Mouse (Mus musculus) ES-E14 (cell line): ENCODE results near the gene Ppia. TPM values are rescaled to one million over a fixed set of nuclear protein-coding genes. Genes with fewer than 3 reads are reported as not detected.
"Not testable (repeated sequence)": the region's sequence is repeated elsewhere in the genome, so short reads cannot be mapped to it uniquely, and the experiment has no call there.

Experiments used
- DNase-seq: peaks from one replicate; pipeline ENCODE4 v3.0.0-alpha.2; 2013; ENCODE audit warnings: low read depth, low spot score
- H3K27ac ChIP-seq: 2 replicates; pipeline ENCODE4 v1.5.1; 2012; ENCODE audit warnings: low read depth, mild to moderate bottlenecking, low read length, moderate library complexity, mixed read lengths; ENCODE audit not compliant: poor library complexity, insufficient read depth, severe bottlenecking
- H3K36me3 ChIP-seq: 2 replicates; pipeline ENCODE4 v1.6.1; 2012; ENCODE audit warnings: mild to moderate bottlenecking, low read length, moderate library complexity, mixed read lengths; ENCODE audit not compliant: control insufficient read depth, poor library complexity, insufficient read depth, severe bottlenecking
- H3K4me1 ChIP-seq, 2 experiments: fragments of 150-350 bp in 1 of 2; sonication (generic) in 1 of 2; 2 replicates each; pipeline ENCODE4 v1.6.1; 2012; ENCODE audit warnings: low read length in 2 of 2, mild to moderate bottlenecking in 1 of 2, mixed read lengths in 1 of 2; ENCODE audit not compliant: control insufficient read depth in 2 of 2, insufficient read depth in 2 of 2, poor library complexity in 1 of 2
- H3K4me3 ChIP-seq, 2 experiments: fragments of 150-350 bp in 1 of 2; sonication (generic) in 1 of 2; 2 replicates each; pipeline ENCODE4 v1.5.1; 2012; ENCODE audit warnings: low read length in 2 of 2, low read depth in 1 of 2, mild to moderate bottlenecking in 1 of 2, mixed read lengths in 1 of 2; ENCODE audit not compliant: insufficient read depth in 1 of 2, poor library complexity in 1 of 2, severe bottlenecking in 1 of 2
- H3K9ac ChIP-seq: 2 replicates; pipeline ENCODE4 v1.6.1; 2012; ENCODE audit warnings: low read depth, mild to moderate bottlenecking, low read length, mixed read lengths; ENCODE audit not compliant: poor library complexity, insufficient read depth, severe bottlenecking
- H3K9me3 ChIP-seq: fragments of 150-350 bp; sonication (generic); 2 replicates; pipeline ENCODE4 v1.6.1; 2012; ENCODE audit warnings: low read depth, mild to moderate bottlenecking, low read length; ENCODE audit not compliant: control insufficient read depth, insufficient read depth
- CHD2 ChIP-seq: IDR thresholded peaks from 2 replicates; pipeline ENCODE4 v1.6.1; 2014; ENCODE audit warnings: mild to moderate bottlenecking, low read depth, low read length, inconsistent platforms
- HCFC1 ChIP-seq: IDR thresholded peaks from 2 replicates; pipeline ENCODE4 v1.6.1; 2012; ENCODE audit warnings: low read length, inconsistent platforms, borderline replicate concordance; ENCODE audit not compliant: insufficient read depth
- MAFK ChIP-seq: IDR thresholded peaks from 2 replicates; pipeline ENCODE4 v1.6.1; 2014; ENCODE audit warnings: mild to moderate bottlenecking, low read depth, low read length, inconsistent platforms; ENCODE audit not compliant: insufficient read depth
- ZC3H11A ChIP-seq: IDR thresholded peaks from 2 replicates; pipeline ENCODE4 v1.6.1; 2012; ENCODE audit warnings: low read depth, mild to moderate bottlenecking, inconsistent platforms, low read length, borderline replicate concordance
- ZNF384 ChIP-seq: IDR thresholded peaks from 2 replicates; pipeline ENCODE4 v1.6.1; 2012; ENCODE audit warnings: low read depth, low read length, inconsistent platforms
- in situ Hi-C, 2 experiments: fragments of 600-800 bp; cut with MboI; formaldehyde crosslinking; loops; one replicate each; pipeline ENCODE4 v1.15.1; 2025; ENCODE audit warnings: low sequenced_read_pairs in 2 of 2, inconsistent platforms in 1 of 2; ENCODE audit not compliant: unreplicated experiment in 2 of 2
- total RNA-seq: library from RNA; depleted of rRNA; stranded (reverse); fragments of 300-350 nt; gene quantifications from 2 replicates; pipeline ENCODE4 v1.2.3, GENCODE M21; 2012

The Ppia gene
- total RNA-seq, 1 experiment = 6,168 TPM

- H3K4me1 ChIP-seq = peaks cover 0 to 8% of the 10 kb centered on the region in 2 experiments; a peak in 2 of 4 replicates
- TF ChIP-seq HCFC1 (no peak), MAFK (no peak), ZC3H11A (no peak), CHD2 (no peak), ZNF384 (no peak)
- peak overlapping the region; percentile 86 to 96 for H3K4me3 ChIP-seq
- no peaks in the 10 kb centered on the region for H3K9me3 ChIP-seq
- in situ Hi-C loops = no loop called here
- H3K9ac ChIP-seq = no peak overlapping the region; the same call in 1 of the 2 replicates
- H3K27ac ChIP-seq = no peak overlapping the region
- H3K36me3 ChIP-seq = peaks cover 27% of the 10 kb centered on the region
- no peak for DNase-seq
These were observed 2.2 kb downstream of the Ppia start for GRCm38 (mm10) chr11:6417490-6417889.

GRCm38 (mm10) chr11:6418751-6419150, 3.5 kb downstream of the Ppia start:
- in situ Hi-C loops = no loop called here
- Histone ChIP-seq H3K4me3 (peak overlapping the region in 1 of 2 experiments; percentile 96; a peak in 2 of 4 replicates), H3K4me1 (peaks cover 0 to 6% of the 10 kb centered on the region in 2 experiments; a peak in 2 of 4 replicates), H3K9me3 (no peaks in the 10 kb centered on the region), H3K36me3 (peaks cover 27% of the 10 kb centered on the region), H3K27ac (no peak overlapping the region), H3K9ac (peak overlapping the region; percentile 12; the same call in 1 of the 2 replicates)
- DNase-seq = no peak
- TF ChIP-seq CHD2 (no peak), ZC3H11A (no peak), HCFC1 (no peak), MAFK (no peak), ZNF384 (no peak)

- H3K4me3 ChIP-seq, H3K9ac ChIP-seq, DNase-seq, H3K9me3 ChIP-seq, H3K27ac ChIP-seq, H3K4me1 ChIP-seq, in situ Hi-C loops: not testable (repeated sequence)
- peaks cover 27% of the 10 kb centered on the region for H3K36me3 ChIP-seq
These were observed 3.9 kb downstream of the Ppia start for GRCm38 (mm10) chr11:6419156-6419555.

GRCm38 (mm10) chr11:6420283-6420703, 5.0 kb downstream of the Ppia start:
- TF ChIP-seq ZC3H11A (no peak), CHD2 (no peak), ZNF384 (no peak), MAFK (no peak), HCFC1 (no peak)
- Histone ChIP-seq H3K36me3 (peaks cover 29% of the 10 kb centered on the region), H3K27ac (no peak overlapping the region), H3K4me3 (no peak overlapping the region), H3K4me1 (peaks cover 0 to 6% of the 10 kb centered on the region in 2 experiments; a peak in 2 of 4 replicates), H3K9me3 (no peaks in the 10 kb centered on the region), H3K9ac (no peak overlapping the region)
- in situ Hi-C loops = no loop called here
- no peak for DNase-seq

GRCm38 (mm10) chr11:6420722-6421350, 5.6 kb downstream of the Ppia start:
- Histone ChIP-seq H3K36me3 (peaks cover 29% of the 10 kb centered on the region), H3K9ac (no peak overlapping the region), H3K4me3 (no peak overlapping the region), H3K27ac (no peak overlapping the region), H3K4me1 (peaks cover 0 to 6% of the 10 kb centered on the region in 2 experiments; a peak in 2 of 4 replicates), H3K9me3 (no peaks in the 10 kb centered on the region)
- in situ Hi-C loops = no loop called here
- DNase-seq = no peak
- TF ChIP-seq HCFC1 = no peak
- no peak for TF ChIP-seq ZC3H11A
- TF ChIP-seq CHD2 = no peak
- no peak for TF ChIP-seq MAFK
- TF ChIP-seq ZNF384 = no peak
